ENCODE assay signal across 22 mouse cellular contexts in the genomic region with DNA sequence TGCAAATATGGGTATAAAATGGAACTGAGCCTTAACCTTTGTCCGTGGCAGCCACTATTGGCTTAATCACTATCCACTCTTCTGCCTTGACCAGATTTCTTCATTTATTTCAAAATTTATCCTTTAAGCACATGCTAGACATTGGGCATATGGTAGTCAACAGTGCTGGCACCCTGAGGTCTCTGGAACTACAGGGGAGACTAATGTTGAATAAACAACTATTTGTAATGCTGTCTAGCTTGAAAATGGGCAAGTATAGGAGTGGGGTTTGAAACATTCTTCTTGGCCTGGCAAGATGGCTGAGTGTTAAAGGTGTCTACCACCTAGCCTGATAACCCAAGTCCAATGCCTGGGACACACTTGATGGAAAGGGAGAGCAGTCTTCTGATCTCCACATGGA. TPM values are rescaled to one million over a fixed set of nuclear protein-coding genes. Genes with fewer than 3 reads are reported as not detected.
"Had no signal": no experiment of that assay in that cellular context is flagged by ENCODE, and none has a peak within 500 bp of the region (broad histone marks: within the 10 kb centered on the region; RNA-seq: fewer than 3 reads in every experiment).

No protein-coding gene starts in this region.

- H3K9me3 ChIP-seq: lung, embryonic 15.5 days; midbrain, embryonic 12.5 days; neural tube, embryonic 13.5 days; neural tube, embryonic 15.5 days had no signal

- H3K9ac ChIP-seq: lung, embryonic 15.5 days; midbrain, embryonic 12.5 days; neural tube, embryonic 13.5 days; neural tube, embryonic 15.5 days had no signal

- DNase-seq: lung, adult 2 months; lung, postnatal 14 days; lung, postnatal 36 days; midbrain, embryonic 14.5 days; retina, postnatal 1 day; right cerebral cortex, adult 18-20 months; right cerebral cortex, postnatal 25 days; right cerebral cortex, postnatal 4 days; spleen, adult 18-20 months; thymus, adult 18-20 months; thymus, postnatal 14 days; thymus, postnatal 36 days had no signal

- H3K4me3 ChIP-seq: lung, embryonic 15.5 days; megakaryocyte, embryonic 14.5 days; midbrain, embryonic 12.5 days; myocyte; neural tube, embryonic 13.5 days; neural tube, embryonic 15.5 days had no signal

- H3K27ac ChIP-seq: lung, embryonic 15.5 days; macrophage; midbrain, embryonic 12.5 days; neural tube, embryonic 13.5 days; neural tube, embryonic 15.5 days had no signal

- ATAC-seq: lung, postnatal 0 days; midbrain, embryonic 16.5 days had no signal

- H3K36me3 ChIP-seq: lung, embryonic 15.5 days; midbrain, embryonic 12.5 days; neural tube, embryonic 13.5 days; neural tube, embryonic 15.5 days had no signal

- H3K4me2 ChIP-seq: lung, embryonic 15.5 days; midbrain, embryonic 12.5 days; neural tube, embryonic 13.5 days; neural tube, embryonic 15.5 days had no signal

- H3K4me1 ChIP-seq: lung, embryonic 15.5 days; megakaryocyte, embryonic 14.5 days; neural tube, embryonic 13.5 days; neural tube, embryonic 15.5 days had no signal

- H3K27me3 ChIP-seq: lung, embryonic 15.5 days; megakaryocyte, embryonic 14.5 days; neural tube, embryonic 13.5 days; neural tube, embryonic 15.5 days had no signal

RNA-seq across cellular contexts. Expression of a gene that starts 12.1 kb away (rescaled TPM):
- total RNA-seq: megakaryocyte progenitor cell, adult 5-6 weeks had no signal
